Mouse (Mus musculus) kidney, embryonic 14.5 days (tissue): ENCODE measurements around the gene Ypel1. TPM values are rescaled to one million over a fixed set of nuclear protein-coding genes. Genes with fewer than 3 reads are reported as not detected.

Source experiments
- ATAC-seq: fragments of 200-750 bp; cut with Nextera tagmentation; 2 replicates; pipeline ENCODE4 v1.8.0; 2017; ENCODE audit warnings: moderate number of reproducible peaks, mild to moderate bottlenecking, moderate TSS enrichment, moderate library complexity; ENCODE audit not compliant: low FRiP score, low TSS enrichment
- H3K27ac ChIP-seq: fragments of 300-500 bp; sonication (generic); 2 replicates; pipeline ENCODE4 v1.5.1; 2014; ENCODE audit warnings: low read depth, mild to moderate bottlenecking, low read length, moderate library complexity, mixed read lengths
- H3K27me3 ChIP-seq: fragments of 300-500 bp; sonication (generic); 2 replicates; pipeline ENCODE4 v1.6.1; 2014; ENCODE audit warnings: mild to moderate bottlenecking, low read length; ENCODE audit not compliant: control insufficient read depth, insufficient read depth
- H3K36me3 ChIP-seq: fragments of 300-500 bp; sonication (generic); 2 replicates; pipeline ENCODE4 v1.6.1; 2014; ENCODE audit warnings: low read length, mixed read lengths; ENCODE audit not compliant: control insufficient read depth, insufficient read depth
- H3K4me1 ChIP-seq: fragments of 300-500 bp; sonication (generic); 2 replicates; pipeline ENCODE4 v1.6.1; 2014; ENCODE audit warnings: low read length, mixed read lengths; ENCODE audit not compliant: control insufficient read depth, insufficient read depth
- H3K4me2 ChIP-seq: fragments of 300-500 bp; sonication (generic); replicated peaks from 2 replicates; pipeline ENCODE4 v1.6.1; 2014; ENCODE audit warnings: low read depth, mild to moderate bottlenecking, low read length
- H3K4me3 ChIP-seq: fragments of 300-500 bp; sonication (generic); 2 replicates; pipeline ENCODE4 v1.5.1; 2014; ENCODE audit warnings: mild to moderate bottlenecking, low read length
- H3K9ac ChIP-seq: fragments of 300-500 bp; sonication (generic); 2 replicates; pipeline ENCODE4 v1.6.1; 2014; ENCODE audit warnings: low read depth, mild to moderate bottlenecking, low read length, moderate library complexity
- H3K9me3 ChIP-seq: fragments of 300-500 bp; sonication (generic); 2 replicates; pipeline ENCODE4 v1.6.1; 2016; ENCODE audit warnings: low read length; ENCODE audit not compliant: control insufficient read depth
- WGBS: fragments of 180-500 bp; shearing (Covaris S2); extraction: QIAGEN DNeasy Blood & Tissue Kit; methylation state at CpG from one replicate; pipeline ENCODE4 v1.1.7; 2014; 5-methylcytosine and 5-hydroxymethylcytosine counted together
- polyA plus RNA-seq: library from polyadenylated mRNA; unstranded; fragments of >200 nt; fragmentation: Nextera tagmentation; extraction: Ambion mirVana; gene quantifications from 2 replicates; pipeline ENCODE4 v1.2.1, GENCODE M21; 2014

The Ypel1 gene
- polyA plus RNA-seq, 1 experiment from 2014 or later, result 54.5 TPM

DNA sequence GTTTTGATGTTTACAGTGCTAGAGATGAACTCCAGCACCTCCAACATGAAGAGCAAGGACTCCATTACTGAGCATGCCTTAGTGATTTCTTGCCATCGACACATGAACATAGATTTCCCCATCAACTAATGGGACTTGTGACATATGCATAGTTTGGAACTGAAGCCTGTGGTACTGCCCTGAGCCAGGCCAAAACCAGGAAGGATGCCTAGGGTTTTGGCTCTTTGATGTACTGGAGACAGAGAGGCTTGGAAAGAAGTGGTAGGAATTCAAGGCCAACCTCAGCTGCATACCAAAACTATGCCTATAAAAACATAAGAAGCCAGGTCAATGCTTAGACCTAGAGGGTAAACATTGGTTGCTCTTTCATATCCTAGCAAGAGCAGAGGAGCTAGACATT, 19.6 kb upstream of the Ypel1 start:
- ATAC-seq, result no peak
- peaks cover 27% of the 10 kb centered on the region for H3K36me3 ChIP-seq
- H3K4me3 ChIP-seq, result no peak overlapping the region
- no peak overlapping the region for H3K9ac ChIP-seq
- no peaks in the 10 kb centered on the region for H3K9me3 ChIP-seq
- H3K4me2 ChIP-seq, result no peak overlapping the region
- no peak overlapping the region for H3K27ac ChIP-seq
- WGBS, result 93% methylated on average over 1 of the region's 1 CpGs
- H3K27me3 ChIP-seq, result no peaks in the 10 kb centered on the region
- H3K4me1 ChIP-seq, result no peaks in the 10 kb centered on the region

DNA sequence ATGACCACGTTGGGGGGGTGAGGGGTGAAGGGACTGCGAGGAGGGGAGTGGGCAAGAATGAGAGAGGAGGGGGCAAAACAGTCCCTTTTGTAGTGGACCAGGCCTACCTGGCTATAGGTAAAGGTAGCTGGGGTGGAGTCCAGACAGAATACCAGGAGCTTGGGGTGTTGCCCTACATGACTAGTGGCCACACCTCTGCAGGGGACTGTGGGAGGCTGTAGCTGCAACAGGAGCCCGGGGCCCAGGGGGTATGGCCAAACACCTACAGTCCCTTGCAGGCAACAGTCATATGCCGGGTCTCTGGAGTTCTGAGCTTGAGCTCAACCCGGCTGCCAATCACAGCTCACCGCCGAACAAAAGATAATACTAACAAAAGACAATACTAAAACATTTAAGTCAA, 17.4 kb upstream of the Ypel1 start:
- Histone ChIP-seq H3K36me3 (peaks cover 13% of the 10 kb centered on the region), H3K4me1 (no peaks in the 10 kb centered on the region), H3K9me3 (no peaks in the 10 kb centered on the region), H3K9ac (no peak overlapping the region), H3K4me2 (no peak overlapping the region), H3K27ac (no peak overlapping the region), H3K4me3 (no peak overlapping the region), H3K27me3 (no peaks in the 10 kb centered on the region)
- 83% methylated on average over 7 of the region's 7 CpGs for WGBS
- ATAC-seq, result no peak

DNA sequence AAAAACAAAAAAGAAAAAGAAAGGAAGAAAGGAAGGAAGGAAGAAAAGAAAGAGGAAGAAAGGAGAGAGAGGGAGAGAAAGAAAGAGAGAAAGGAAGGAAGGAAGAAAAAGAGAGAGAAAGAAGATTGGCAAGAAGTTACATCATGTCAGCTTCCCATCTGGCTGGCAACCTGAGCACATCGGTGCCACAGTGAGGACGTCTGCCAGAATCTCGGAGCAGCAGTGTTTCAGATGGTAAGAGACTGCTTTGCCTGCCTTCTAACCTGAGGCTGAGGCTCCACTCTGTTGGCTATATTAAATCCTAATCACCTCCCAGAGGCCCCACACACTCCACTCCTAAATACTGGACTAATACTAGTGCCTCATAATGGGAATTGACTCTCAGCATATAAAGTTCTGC, 15.6 kb upstream of the Ypel1 start:
- WGBS, result 80% methylated on average over 3 of the region's 3 CpGs
- no peak overlapping the region for H3K4me3 ChIP-seq
- no peak overlapping the region for H3K9ac ChIP-seq
- no peak overlapping the region for H3K4me2 ChIP-seq
- no peaks in the 10 kb centered on the region; the same call in 1 of the 2 replicates for H3K36me3 ChIP-seq
- no peaks in the 10 kb centered on the region for H3K4me1 ChIP-seq
- H3K27ac ChIP-seq, result no peak overlapping the region
- H3K9me3 ChIP-seq, result no peaks in the 10 kb centered on the region
- no peak for ATAC-seq
- H3K27me3 ChIP-seq, result no peaks in the 10 kb centered on the region

DNA sequence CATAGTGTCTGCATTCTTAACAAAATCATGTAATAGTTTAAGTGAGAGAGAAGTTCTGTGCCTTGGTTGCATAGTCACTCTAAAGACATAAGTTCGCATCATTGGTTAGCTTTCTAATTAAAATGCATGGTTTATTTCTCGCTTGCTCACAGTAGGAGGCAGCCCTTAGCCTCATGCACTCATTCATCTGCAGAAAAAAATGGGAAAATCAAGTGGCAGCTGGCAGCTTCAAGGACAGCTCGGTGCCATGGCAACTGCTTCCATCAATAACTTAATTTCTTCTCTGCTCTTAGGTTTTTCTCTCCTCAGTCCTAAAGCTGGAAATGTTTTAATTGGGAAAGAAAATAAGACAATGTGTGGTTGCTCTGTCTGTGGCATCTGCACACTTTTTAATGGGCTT, 13.9 kb upstream of the Ypel1 start:
- no peak overlapping the region for H3K27ac ChIP-seq
- no peaks in the 10 kb centered on the region for H3K9me3 ChIP-seq
- no peak overlapping the region for H3K4me3 ChIP-seq
- no peaks in the 10 kb centered on the region for H3K27me3 ChIP-seq
- no peak for ATAC-seq
- no peaks in the 10 kb centered on the region for H3K4me1 ChIP-seq
- no peak overlapping the region for H3K9ac ChIP-seq
- no peak overlapping the region for H3K4me2 ChIP-seq
- 77% methylated on average over 3 of the region's 3 CpGs for WGBS
- H3K36me3 ChIP-seq, result no peaks in the 10 kb centered on the region

DNA sequence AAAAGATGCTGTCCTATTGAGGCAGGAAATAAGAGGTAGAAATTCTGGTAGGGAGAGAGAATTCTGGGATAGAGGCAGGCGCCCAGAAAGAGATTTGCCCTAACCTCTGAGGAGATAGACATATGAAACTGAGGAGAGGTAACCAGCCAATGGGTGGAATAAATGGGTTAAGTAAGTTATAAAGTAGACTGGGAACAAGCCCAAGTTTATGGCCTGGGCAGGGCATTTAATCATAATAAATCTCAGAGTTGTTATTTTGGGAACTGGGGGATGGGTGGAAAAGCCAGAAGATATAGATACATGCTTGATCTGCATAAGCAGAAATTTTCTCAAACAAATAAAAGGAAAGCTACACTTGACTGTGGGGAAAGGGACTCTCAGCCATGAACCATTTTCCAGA, 7.2 kb upstream of the Ypel1 start:
- Histone ChIP-seq H3K9ac (no peak overlapping the region), H3K9me3 (no peaks in the 10 kb centered on the region), H3K27me3 (no peaks in the 10 kb centered on the region), H3K36me3 (no peaks in the 10 kb centered on the region), H3K4me2 (no peak overlapping the region), H3K4me3 (no peak overlapping the region), H3K27ac (no peak overlapping the region), H3K4me1 (no peaks in the 10 kb centered on the region)
- no peak for ATAC-seq
- 43% methylated on average over 1 of the region's 1 CpGs for WGBS

DNA sequence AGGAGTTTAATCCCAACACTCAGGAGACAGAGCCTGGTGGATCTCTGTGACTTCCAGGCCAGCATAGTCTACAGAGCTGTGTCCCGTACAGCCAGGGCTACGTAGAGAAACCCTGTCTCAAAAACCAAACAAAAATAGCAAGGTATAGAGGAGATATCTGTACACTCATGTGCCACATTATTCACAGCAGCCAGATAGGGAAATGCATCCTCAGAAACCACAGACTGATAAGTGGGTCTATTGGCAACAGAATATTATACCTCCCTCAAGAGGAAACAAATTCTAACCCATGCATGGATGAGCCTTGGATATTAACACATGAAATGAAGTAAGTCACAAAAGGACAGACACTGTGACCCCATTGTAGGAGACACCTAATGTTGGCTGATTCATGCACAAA, 1.9 kb upstream of the Ypel1 start:
- no peaks in the 10 kb centered on the region for H3K36me3 ChIP-seq
- H3K4me3 ChIP-seq, result no peak overlapping the region
- no peak overlapping the region for H3K4me2 ChIP-seq
- H3K27ac ChIP-seq, result no peak overlapping the region
- H3K27me3 ChIP-seq, result no peaks in the 10 kb centered on the region
- H3K9me3 ChIP-seq, result no peaks in the 10 kb centered on the region
- H3K9ac ChIP-seq, result no peak overlapping the region
- WGBS, result 95% methylated on average over 2 of the region's 2 CpGs
- ATAC-seq, result no peak
- peaks cover 5% of the 10 kb centered on the region for H3K4me1 ChIP-seq

DNA sequence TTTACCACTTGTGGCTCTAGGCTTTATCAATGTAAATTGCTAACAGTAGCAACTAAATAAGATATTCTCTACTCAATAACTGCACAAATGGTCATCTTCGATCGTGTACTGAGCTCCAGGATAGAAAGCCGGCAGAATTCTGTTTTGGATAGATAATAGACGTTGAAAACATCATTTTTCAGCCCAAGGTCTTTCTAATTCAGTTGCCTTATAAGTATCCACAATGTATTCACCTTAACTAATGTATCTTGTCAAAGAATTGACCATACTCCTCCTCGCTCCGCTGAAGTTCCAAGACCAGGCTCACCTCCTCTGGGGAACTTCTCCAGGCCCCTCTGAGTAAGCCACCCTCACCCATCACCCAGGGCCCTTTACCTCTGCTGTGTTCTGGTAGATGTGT, 1.2 kb downstream of the Ypel1 start:
- Histone ChIP-seq H3K36me3 (peaks cover 12% of the 10 kb centered on the region; the same call in 1 of the 2 replicates), H3K27ac (no peak overlapping the region)

DNA sequence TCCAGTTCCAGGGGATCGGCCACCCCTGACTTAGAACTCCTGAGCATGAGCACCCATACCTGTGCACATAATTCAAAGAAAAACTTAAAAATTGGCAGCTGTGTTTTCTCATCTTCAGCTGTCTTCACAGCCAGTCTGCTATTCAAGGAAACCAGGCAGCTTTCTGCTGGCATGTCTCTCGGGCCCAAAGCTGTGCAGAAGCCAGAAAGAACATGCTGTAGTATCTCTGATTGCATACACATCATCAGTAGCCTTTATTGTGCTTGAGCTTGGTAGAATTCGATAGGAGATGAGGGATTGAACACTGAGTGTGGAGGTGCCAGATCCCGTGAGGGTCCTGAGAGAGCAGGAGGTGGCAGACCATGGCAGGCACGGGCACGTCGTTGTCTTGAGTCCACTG, 3.5 kb downstream of the Ypel1 start:
- Histone ChIP-seq H3K36me3 (peaks cover 19% of the 10 kb centered on the region; the same call in 1 of the 2 replicates), H3K27ac (no peak overlapping the region), H3K9me3 (peaks cover 6% of the 10 kb centered on the region; the same call in 1 of the 2 replicates), H3K4me2 (no peak overlapping the region), H3K9ac (no peak overlapping the region), H3K4me1 (peaks cover 5% of the 10 kb centered on the region), H3K27me3 (no peaks in the 10 kb centered on the region), H3K4me3 (no peak overlapping the region)
- no peak for ATAC-seq
- 94% methylated on average over 7 of the region's 7 CpGs for WGBS

More for the DNA sequence above, 1.2 kb downstream of the Ypel1 start:
- no peak for ATAC-seq
- Histone ChIP-seq H3K9me3 (peaks cover 1% of the 10 kb centered on the region; the same call in 1 of the 2 replicates), H3K4me1 (peaks cover 5% of the 10 kb centered on the region), H3K27me3 (no peaks in the 10 kb centered on the region), H3K4me3 (peak overlapping the region; percentile 81), H3K9ac (peak overlapping the region; percentile 90), H3K4me2 (peak overlapping the region; percentile 59)
- WGBS, result 43% methylated on average over 6 of the region's 6 CpGs

DNA sequence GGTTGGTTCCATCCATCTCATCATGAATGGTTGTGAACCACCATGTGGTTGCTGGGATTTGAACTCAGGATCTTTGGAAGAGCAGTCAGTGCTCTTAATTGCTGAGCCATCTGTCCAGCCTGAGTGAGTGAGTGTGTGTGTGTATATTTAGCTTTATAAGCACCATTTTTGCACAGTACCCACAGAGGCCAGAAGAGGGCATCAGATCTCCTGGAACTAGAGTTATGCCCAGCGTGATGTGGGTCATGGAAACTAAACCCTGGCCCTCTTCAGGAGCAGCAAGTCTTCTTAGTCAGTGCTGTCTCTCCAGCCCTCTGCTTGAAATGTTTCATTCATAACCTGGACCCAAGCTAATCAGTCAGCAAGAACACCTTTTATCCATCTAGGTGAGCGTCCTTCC, 6.8 kb downstream of the Ypel1 start:
- H3K27ac ChIP-seq, result no peak overlapping the region
- H3K4me1 ChIP-seq, result no peaks in the 10 kb centered on the region
- no peak overlapping the region for H3K9ac ChIP-seq
- H3K27me3 ChIP-seq, result no peaks in the 10 kb centered on the region
- no peak overlapping the region for H3K4me3 ChIP-seq
- peaks cover 6% of the 10 kb centered on the region; the same call in 1 of the 2 replicates for H3K9me3 ChIP-seq
- 89% methylated on average over 2 of the region's 2 CpGs for WGBS
- no peak overlapping the region for H3K4me2 ChIP-seq
- H3K36me3 ChIP-seq, result peaks cover 32% of the 10 kb centered on the region; the same call in 1 of the 2 replicates
- no peak for ATAC-seq
